Mouse (Mus musculus): ENCODE results near the gene Ppm1h. TPM values are rescaled to one million over a fixed set of nuclear protein-coding genes. Genes with fewer than 3 reads are reported as not detected.

The Ppm1h gene
- polyA plus RNA-seq, 1 experiment from 2014 or later: 12.2 TPM

DNA sequence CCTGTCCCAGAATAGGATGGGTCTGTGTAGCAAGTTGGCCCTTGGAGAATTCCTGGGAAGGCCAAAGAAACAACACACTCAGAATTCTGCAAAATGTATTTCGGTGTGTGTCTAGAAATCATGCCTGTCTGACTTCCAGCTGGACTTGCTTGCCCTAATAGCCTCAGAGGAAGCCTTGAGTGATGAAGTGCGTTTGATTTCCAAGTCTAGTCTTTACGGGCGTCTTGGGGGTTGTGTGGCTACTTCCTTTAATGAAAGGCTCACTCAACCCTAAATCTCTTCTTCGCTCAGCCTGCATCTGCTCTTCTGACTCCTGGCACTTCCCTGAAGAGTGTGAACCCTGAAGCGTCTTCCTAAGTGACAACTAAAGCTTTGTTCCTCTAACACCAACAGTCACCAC lies 265.3 kb downstream of the Ppm1h start:
- Histone ChIP-seq H3K9me3 (ENCODE audit: control insufficient read depth, low read length) (no peaks in the 10 kb centered on the region), H3K9ac (replicated peaks; ENCODE audit: low read depth, low read length) (no peak overlapping the region), H3K4me2 (ENCODE audit: low read length) (no peak overlapping the region), H3K27ac (ENCODE audit: low read length) (no peak overlapping the region), H3K4me3 (replicated peaks; ENCODE audit: low read length) (no peak overlapping the region), H3K4me1 (replicated peaks; ENCODE audit: control insufficient read depth, insufficient read depth, low read length) (no peaks in the 10 kb centered on the region), H3K36me3 (ENCODE audit: control insufficient read depth, insufficient read depth) (no peaks in the 10 kb centered on the region), H3K27me3 (replicated peaks; ENCODE audit: control insufficient read depth, insufficient read depth, low read length) (no peaks in the 10 kb centered on the region)
- 61% methylated on average over 6 of the region's 6 CpGs for WGBS
- no peak for ATAC-seq

DNA sequence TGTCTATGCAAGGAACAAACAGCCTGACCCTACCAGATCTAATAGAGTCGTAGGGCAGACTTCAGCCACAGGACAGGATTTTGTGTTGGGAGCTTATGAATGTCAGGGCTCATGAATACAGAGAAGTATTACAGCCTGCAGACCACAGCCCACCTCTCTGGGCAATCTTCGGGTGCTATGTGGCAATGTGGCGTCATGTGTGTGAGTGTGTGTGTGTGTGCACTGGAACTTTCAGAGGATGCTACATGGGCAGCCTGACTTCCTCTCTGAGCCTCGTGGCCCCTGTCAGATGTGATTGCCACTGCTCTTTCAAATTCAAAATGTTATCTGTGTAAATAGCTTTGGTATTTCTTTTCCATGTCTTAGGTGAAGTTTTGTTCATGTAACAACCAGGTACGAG lies 266.3 kb downstream of the Ppm1h start:
- no peaks in the 10 kb centered on the region for H3K9me3 ChIP-seq (ENCODE audit: control insufficient read depth, low read length)
- ATAC-seq: no peak
- H3K4me2 ChIP-seq (ENCODE audit: low read length): no peak overlapping the region
- H3K27ac ChIP-seq (ENCODE audit: low read length): no peak overlapping the region
- no peaks in the 10 kb centered on the region for H3K4me1 ChIP-seq (replicated peaks; ENCODE audit: control insufficient read depth, insufficient read depth, low read length)
- no peak overlapping the region for H3K4me3 ChIP-seq (replicated peaks; ENCODE audit: low read length)
- no peaks in the 10 kb centered on the region for H3K36me3 ChIP-seq (ENCODE audit: control insufficient read depth, insufficient read depth)
- no peak overlapping the region for H3K9ac ChIP-seq (replicated peaks; ENCODE audit: low read depth, low read length)
- 84% methylated on average over 5 of the region's 5 CpGs for WGBS
- no peaks in the 10 kb centered on the region for H3K27me3 ChIP-seq (replicated peaks; ENCODE audit: control insufficient read depth, insufficient read depth, low read length)

DNA sequence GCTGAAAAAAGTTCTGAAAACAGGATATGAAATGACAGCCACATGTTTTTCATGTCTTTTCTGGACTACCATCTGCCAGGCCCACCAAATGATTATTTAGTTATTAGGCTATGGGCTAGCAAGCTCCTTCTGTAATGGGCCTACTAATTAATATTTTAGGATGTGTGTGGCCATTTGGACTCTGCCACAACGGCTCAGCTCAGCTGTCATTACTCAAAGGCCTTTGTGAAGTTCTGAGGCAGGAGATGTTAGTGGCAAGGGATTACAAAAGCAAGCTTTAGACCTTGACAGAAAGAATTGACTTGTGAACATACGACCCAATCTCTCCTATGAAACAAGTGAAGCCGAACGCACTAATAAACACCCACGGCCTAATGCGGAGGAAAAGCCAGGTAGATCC lies 272.4 kb downstream of the Ppm1h start:
- ATAC-seq: no peak
- no peak overlapping the region for H3K27ac ChIP-seq (ENCODE audit: low read length)
- H3K9ac ChIP-seq (replicated peaks; ENCODE audit: low read depth, low read length): no peak overlapping the region
- no peaks in the 10 kb centered on the region for H3K27me3 ChIP-seq (replicated peaks; ENCODE audit: control insufficient read depth, insufficient read depth, low read length)
- no peaks in the 10 kb centered on the region for H3K4me1 ChIP-seq (replicated peaks; ENCODE audit: control insufficient read depth, insufficient read depth, low read length)
- WGBS: 42% methylated on average over 6 of the region's 6 CpGs
- H3K9me3 ChIP-seq (ENCODE audit: control insufficient read depth, low read length): no peaks in the 10 kb centered on the region
- no peaks in the 10 kb centered on the region for H3K36me3 ChIP-seq (ENCODE audit: control insufficient read depth, insufficient read depth)
- no peak overlapping the region for H3K4me3 ChIP-seq (replicated peaks; ENCODE audit: low read length)
- no peak overlapping the region for H3K4me2 ChIP-seq (ENCODE audit: low read length)

DNA sequence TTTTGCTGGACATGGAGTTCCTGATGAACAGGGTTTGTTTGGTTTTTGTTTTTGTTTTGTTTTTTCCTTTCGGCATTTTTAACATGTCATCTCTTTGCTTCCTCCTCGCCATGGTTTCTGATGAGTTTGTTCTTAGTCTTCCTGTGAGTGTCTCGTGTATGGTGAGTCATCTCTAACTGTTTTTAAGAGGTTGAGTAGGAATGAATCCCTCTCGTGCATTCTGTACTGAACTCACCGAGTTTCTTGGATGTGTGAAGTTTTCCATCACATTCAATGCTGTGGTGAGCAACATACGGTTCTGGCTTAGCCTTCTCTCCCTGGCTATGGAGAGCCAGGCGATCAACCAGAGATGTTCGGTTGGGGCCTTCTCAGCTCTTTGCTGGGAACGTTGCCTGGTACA lies 275.0 kb downstream of the Ppm1h start:
- Histone ChIP-seq H3K9ac (replicated peaks; ENCODE audit: low read depth, low read length) (no peak overlapping the region), H3K36me3 (ENCODE audit: control insufficient read depth, insufficient read depth) (no peaks in the 10 kb centered on the region), H3K27ac (ENCODE audit: low read length) (no peak overlapping the region), H3K4me3 (replicated peaks; ENCODE audit: low read length) (no peak overlapping the region), H3K27me3 (replicated peaks; ENCODE audit: control insufficient read depth, insufficient read depth, low read length) (no peaks in the 10 kb centered on the region), H3K9me3 (ENCODE audit: control insufficient read depth, low read length) (no peaks in the 10 kb centered on the region), H3K4me2 (ENCODE audit: low read length) (no peak overlapping the region), H3K4me1 (replicated peaks; ENCODE audit: control insufficient read depth, insufficient read depth, low read length) (no peaks in the 10 kb centered on the region)
- ATAC-seq: no peak
- 90% methylated on average over 9 of the region's 9 CpGs for WGBS

DNA sequence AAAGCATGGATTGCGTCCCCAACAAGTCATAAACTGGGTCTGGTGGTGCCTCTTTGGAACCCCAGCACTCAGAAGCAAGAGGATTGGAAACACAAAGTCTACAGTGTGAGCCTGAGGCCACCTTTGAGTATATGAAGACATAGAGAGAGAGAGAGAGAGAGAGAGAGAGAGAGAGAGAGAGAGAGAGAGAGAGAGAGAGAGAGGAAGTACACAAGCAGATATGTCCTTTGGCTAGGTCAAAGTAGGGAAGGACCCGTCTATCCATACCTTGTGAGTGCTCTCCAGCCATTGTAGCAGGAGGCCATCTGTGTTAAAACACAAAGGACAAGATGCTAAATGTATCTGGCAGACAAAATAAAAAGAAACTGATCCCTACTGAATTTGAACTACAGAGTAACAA lies 279.4 kb downstream of the Ppm1h start:
- Histone ChIP-seq H3K27me3 (replicated peaks; ENCODE audit: control insufficient read depth, insufficient read depth, low read length) (no peaks in the 10 kb centered on the region), H3K4me1 (replicated peaks; ENCODE audit: control insufficient read depth, insufficient read depth, low read length) (peaks cover 3% of the 10 kb centered on the region; the same call in 1 of the 2 replicates), H3K4me3 (replicated peaks; ENCODE audit: low read length) (no peak overlapping the region), H3K36me3 (ENCODE audit: control insufficient read depth, insufficient read depth) (no peaks in the 10 kb centered on the region), H3K27ac (ENCODE audit: low read length) (no peak overlapping the region), H3K9ac (replicated peaks; ENCODE audit: low read depth, low read length) (no peak overlapping the region), H3K9me3 (ENCODE audit: control insufficient read depth, low read length) (no peaks in the 10 kb centered on the region), H3K4me2 (ENCODE audit: low read length) (no peak overlapping the region)
- ATAC-seq: no peak
- WGBS: 87% methylated on average over 2 of the region's 2 CpGs

DNA sequence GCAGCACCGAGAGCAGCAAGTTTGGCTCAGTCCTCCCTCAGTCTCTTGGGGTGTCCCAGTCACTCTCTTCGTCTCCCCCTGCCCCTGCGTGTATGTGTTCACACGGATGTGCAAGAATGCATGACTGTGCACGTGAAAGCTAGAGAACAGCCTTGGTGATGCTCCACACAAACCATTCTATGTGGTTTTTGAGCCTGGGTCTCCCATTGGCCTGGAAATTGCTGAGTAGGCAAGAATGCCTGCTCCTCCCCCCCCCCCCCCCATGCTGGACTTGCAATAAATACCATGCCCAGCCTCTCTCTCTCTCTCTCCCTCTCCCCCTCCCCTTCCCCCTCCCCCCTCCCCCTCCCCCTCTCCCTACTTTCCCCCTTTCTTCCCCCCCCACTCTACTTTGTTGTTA lies 280.1 kb downstream of the Ppm1h start:
- WGBS: 82% methylated on average over 5 of the region's 5 CpGs
- Histone ChIP-seq H3K9me3 (ENCODE audit: control insufficient read depth, low read length) (no peaks in the 10 kb centered on the region), H3K4me2 (ENCODE audit: low read length) (no peak overlapping the region), H3K4me1 (replicated peaks; ENCODE audit: control insufficient read depth, insufficient read depth, low read length) (peaks cover 8% of the 10 kb centered on the region), H3K27ac (ENCODE audit: low read length) (no peak overlapping the region), H3K4me3 (replicated peaks; ENCODE audit: low read length) (no peak overlapping the region), H3K36me3 (ENCODE audit: control insufficient read depth, insufficient read depth) (no peaks in the 10 kb centered on the region), H3K9ac (replicated peaks; ENCODE audit: low read depth, low read length) (no peak overlapping the region), H3K27me3 (replicated peaks; ENCODE audit: control insufficient read depth, insufficient read depth, low read length) (no peaks in the 10 kb centered on the region)
- no peak for ATAC-seq

DNA sequence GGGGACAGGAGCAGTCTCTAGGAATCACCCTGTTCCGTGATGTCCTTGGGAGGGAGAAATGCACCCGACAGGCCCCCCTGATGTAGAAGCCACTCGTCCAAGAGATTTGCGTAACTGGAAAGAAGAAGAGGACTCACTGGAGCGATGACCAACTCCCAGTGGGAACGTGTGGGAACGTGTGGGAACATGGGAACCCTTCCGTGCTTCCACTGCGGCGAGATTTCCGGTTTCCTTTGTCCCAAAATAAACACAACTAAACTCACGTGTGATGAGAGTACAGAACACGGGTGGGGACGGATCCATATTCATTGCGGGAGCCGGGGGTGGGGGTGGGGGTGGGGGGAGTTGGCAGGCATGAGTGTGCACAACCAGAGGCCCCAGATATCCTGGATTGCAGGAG lies 281.7 kb downstream of the Ppm1h start:
- H3K4me3 ChIP-seq (replicated peaks; ENCODE audit: low read length): no peak overlapping the region
- H3K36me3 ChIP-seq (ENCODE audit: control insufficient read depth, insufficient read depth): no peaks in the 10 kb centered on the region
- WGBS: 88% methylated on average over 16 of the region's 16 CpGs
- no peaks in the 10 kb centered on the region for H3K27me3 ChIP-seq (replicated peaks; ENCODE audit: control insufficient read depth, insufficient read depth, low read length)
- no peak overlapping the region for H3K9ac ChIP-seq (replicated peaks; ENCODE audit: low read depth, low read length)
- H3K4me2 ChIP-seq (ENCODE audit: low read length): no peak overlapping the region
- no peak for ATAC-seq
- no peak overlapping the region for H3K27ac ChIP-seq (ENCODE audit: low read length)
- no peaks in the 10 kb centered on the region for H3K9me3 ChIP-seq (ENCODE audit: control insufficient read depth, low read length)
- peaks cover 15% of the 10 kb centered on the region for H3K4me1 ChIP-seq (replicated peaks; ENCODE audit: control insufficient read depth, insufficient read depth, low read length)

DNA sequence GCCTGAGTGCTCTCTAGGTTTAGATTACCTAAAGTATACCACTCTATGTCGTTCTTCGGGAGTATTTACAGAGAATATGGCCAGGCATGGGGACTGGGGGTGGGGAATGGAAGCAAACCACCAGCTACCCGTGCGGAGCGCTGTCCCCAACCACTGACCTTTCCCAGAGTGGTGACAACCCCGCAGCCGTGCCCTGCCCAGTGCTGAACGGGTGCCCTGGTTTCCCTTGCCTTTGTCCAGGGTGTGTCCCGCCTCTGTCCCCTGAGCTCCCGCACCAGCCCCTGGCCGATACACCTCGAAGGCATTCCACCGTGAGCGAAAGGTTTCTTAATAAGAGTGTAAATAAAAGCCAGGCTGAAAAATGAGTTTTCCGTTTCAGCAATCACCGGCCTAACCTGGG lies 282.2 kb downstream of the Ppm1h start:
- WGBS: 83% methylated on average over 16 of the region's 16 CpGs
- no peak overlapping the region for H3K27ac ChIP-seq (ENCODE audit: low read length)
- no peak overlapping the region for H3K9ac ChIP-seq (replicated peaks; ENCODE audit: low read depth, low read length)
- no peaks in the 10 kb centered on the region for H3K27me3 ChIP-seq (replicated peaks; ENCODE audit: control insufficient read depth, insufficient read depth, low read length)
- no peak overlapping the region for H3K4me2 ChIP-seq (ENCODE audit: low read length)
- no peaks in the 10 kb centered on the region for H3K36me3 ChIP-seq (ENCODE audit: control insufficient read depth, insufficient read depth)
- ATAC-seq: no peak
- peaks cover 15% of the 10 kb centered on the region for H3K4me1 ChIP-seq (replicated peaks; ENCODE audit: control insufficient read depth, insufficient read depth, low read length)
- no peak overlapping the region for H3K4me3 ChIP-seq (replicated peaks; ENCODE audit: low read length)
- no peaks in the 10 kb centered on the region for H3K9me3 ChIP-seq (ENCODE audit: control insufficient read depth, low read length)

DNA sequence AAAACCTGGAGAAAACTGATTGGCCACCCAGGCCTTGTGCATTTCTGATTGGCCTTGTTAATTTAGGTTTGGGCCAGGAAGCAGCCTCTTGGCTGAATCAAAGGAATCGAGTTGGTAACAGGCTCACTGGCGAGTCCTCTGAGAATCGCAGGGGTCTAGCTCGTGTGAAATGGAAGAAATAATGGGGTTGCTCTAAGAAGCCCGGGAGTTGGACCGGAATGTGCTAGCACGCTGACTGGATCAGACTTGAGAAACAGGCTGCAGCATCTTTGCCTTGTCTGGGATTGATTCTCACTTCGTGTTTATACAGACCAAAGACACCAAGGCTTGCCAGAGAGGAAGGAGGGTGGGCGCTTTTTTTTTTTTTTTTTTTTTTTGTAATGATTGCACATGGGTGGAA lies 282.9 kb downstream of the Ppm1h start:
- H3K36me3 ChIP-seq (ENCODE audit: control insufficient read depth, insufficient read depth): no peaks in the 10 kb centered on the region
- 57% methylated on average over 9 of the region's 9 CpGs for WGBS
- no peak overlapping the region for H3K4me3 ChIP-seq (replicated peaks; ENCODE audit: low read length)
- H3K27ac ChIP-seq (ENCODE audit: low read length): no peak overlapping the region
- no peaks in the 10 kb centered on the region for H3K27me3 ChIP-seq (replicated peaks; ENCODE audit: control insufficient read depth, insufficient read depth, low read length)
- H3K9ac ChIP-seq (replicated peaks; ENCODE audit: low read depth, low read length): no peak overlapping the region
- peaks cover 15% of the 10 kb centered on the region for H3K4me1 ChIP-seq (replicated peaks; ENCODE audit: control insufficient read depth, insufficient read depth, low read length)
- no peak overlapping the region for H3K4me2 ChIP-seq (ENCODE audit: low read length)
- no peaks in the 10 kb centered on the region for H3K9me3 ChIP-seq (ENCODE audit: control insufficient read depth, low read length)
- ATAC-seq: no peak

DNA sequence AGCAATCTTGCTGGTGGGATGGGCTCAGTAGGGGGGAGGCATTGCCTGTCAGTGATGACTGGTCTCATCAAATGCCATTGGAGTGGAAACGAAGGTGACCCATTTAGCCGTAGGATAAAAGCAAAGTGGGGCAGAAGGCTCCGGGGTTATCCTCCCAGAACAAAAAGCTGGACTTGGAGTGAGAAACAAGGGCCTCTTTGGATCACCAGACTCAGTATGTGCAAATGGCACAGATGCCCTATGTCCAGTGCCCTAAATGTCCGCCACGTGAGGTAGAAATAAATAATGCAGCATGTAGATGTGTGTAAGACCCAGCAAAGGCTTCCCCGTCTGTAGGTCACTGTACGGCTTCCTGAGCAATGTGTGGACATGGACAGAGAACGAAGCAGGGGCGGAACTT lies 284.1 kb downstream of the Ppm1h start:
- Histone ChIP-seq H3K9ac (replicated peaks; ENCODE audit: low read depth, low read length) (no peak overlapping the region), H3K4me2 (ENCODE audit: low read length) (no peak overlapping the region), H3K9me3 (ENCODE audit: control insufficient read depth, low read length) (no peaks in the 10 kb centered on the region), H3K36me3 (ENCODE audit: control insufficient read depth, insufficient read depth) (no peaks in the 10 kb centered on the region), H3K27me3 (replicated peaks; ENCODE audit: control insufficient read depth, insufficient read depth, low read length) (no peaks in the 10 kb centered on the region), H3K4me3 (replicated peaks; ENCODE audit: low read length) (no peak overlapping the region), H3K4me1 (replicated peaks; ENCODE audit: control insufficient read depth, insufficient read depth, low read length) (peaks cover 15% of the 10 kb centered on the region), H3K27ac (ENCODE audit: low read length) (no peak overlapping the region)
- ATAC-seq: no peak
- WGBS: 64% methylated on average over 8 of the region's 9 CpGs

Measured in forebrain, embryonic 16.5 days (tissue).